Mouse (Mus musculus) urinary bladder, postnatal 10 days (tissue): ENCODE measurements around the gene 1190005I06Rik.

Source experiments
- DNase-seq: peaks from one replicate; pipeline ENCODE4 v3.0.0; 2022; ENCODE audit warnings: low spot score

Gene 1190005I06Rik

GRCm38 (mm10) chr8:120577821-120578220 lies 69.6 kb downstream of the 1190005I06Rik start:
- no peak for DNase-seq

GRCm38 (mm10) chr8:120575801-120576200 lies 71.6 kb downstream of the 1190005I06Rik start:
- DNase-seq = no peak

GRCm38 (mm10) chr8:120574941-120575340 lies 72.5 kb downstream of the 1190005I06Rik start:
- DNase-seq = no peak

GRCm38 (mm10) chr8:120573866-120574265 lies 73.6 kb downstream of the 1190005I06Rik start:
- no peak for DNase-seq

- no peak for DNase-seq
Observed at GRCm38 (mm10) chr8:120572534-120572933, 74.9 kb downstream of the 1190005I06Rik start.

GRCm38 (mm10) chr8:120571561-120571960 lies 75.9 kb downstream of the 1190005I06Rik start:
- no peak for DNase-seq

- DNase-seq = no peak
Observed at GRCm38 (mm10) chr8:120569939-120570715, 77.3 kb downstream of the 1190005I06Rik start.

- no peak for DNase-seq
Observed at GRCm38 (mm10) chr8:120569123-120569522, 78.3 kb downstream of the 1190005I06Rik start.

GRCm38 (mm10) chr8:120568164-120568798 lies 79.2 kb downstream of the 1190005I06Rik start:
- DNase-seq = no peak

GRCm38 (mm10) chr8:120567731-120568130 lies 79.7 kb downstream of the 1190005I06Rik start:
- no peak for DNase-seq

GRCm38 (mm10) chr8:120566681-120567080 lies 80.8 kb downstream of the 1190005I06Rik start:
- DNase-seq = no peak

- no peak for DNase-seq
Observed at GRCm38 (mm10) chr8:120565151-120565711, 82.2 kb downstream of the 1190005I06Rik start.

- DNase-seq = no peak
Observed at GRCm38 (mm10) chr8:120563851-120564837, 83.3 kb downstream of the 1190005I06Rik start.

- DNase-seq = no peak
Observed at GRCm38 (mm10) chr8:120563348-120563724, 84.1 kb downstream of the 1190005I06Rik start.

GRCm38 (mm10) chr8:120562680-120563347 lies 84.6 kb downstream of the 1190005I06Rik start:
- no peak for DNase-seq

GRCm38 (mm10) chr8:120561539-120562435 lies 85.6 kb downstream of the 1190005I06Rik start:
- no peak for DNase-seq

- no peak for DNase-seq
Observed at GRCm38 (mm10) chr8:120560535-120560934, 86.9 kb downstream of the 1190005I06Rik start.

GRCm38 (mm10) chr8:120559654-120560053 lies 87.8 kb downstream of the 1190005I06Rik start:
- DNase-seq = no peak
